Mouse (Mus musculus) midbrain, embryonic 14.5 days (tissue): ENCODE measurements around the gene Atl1. TPM values are rescaled to one million over a fixed set of nuclear protein-coding genes. Genes with fewer than 3 reads are reported as not detected.

Source experiments
- ATAC-seq: fragments of 200-750 bp; cut with Nextera tagmentation; 2 replicates; pipeline ENCODE4 v1.8.0; 2017; ENCODE audit warnings: moderate number of reproducible peaks, moderate library complexity; ENCODE audit not compliant: low FRiP score, low TSS enrichment
- DNase-seq: peaks from one replicate; pipeline ENCODE4 v3.0.0-alpha.2; 2015
- H3K27ac ChIP-seq: fragments of 300-500 bp; sonication (generic); replicated peaks from 2 replicates; pipeline ENCODE4 v1.5.1; 2014; ENCODE audit warnings: mild to moderate bottlenecking, low read depth, low read length, moderate library complexity
- H3K27me3 ChIP-seq: fragments of 300-500 bp; sonication (generic); 2 replicates; pipeline ENCODE4 v1.6.1; 2014; ENCODE audit warnings: low read length, control low read depth, mixed read lengths; ENCODE audit not compliant: control insufficient read depth, insufficient read depth
- H3K36me3 ChIP-seq: fragments of 300-500 bp; sonication (generic); 2 replicates; pipeline ENCODE4 v1.6.1; 2014; ENCODE audit warnings: low read length, control low read depth; ENCODE audit not compliant: control insufficient read depth, insufficient read depth
- H3K4me1 ChIP-seq: fragments of 300-500 bp; sonication (generic); 2 replicates; pipeline ENCODE4 v1.6.1; 2014; ENCODE audit warnings: mild to moderate bottlenecking, antibody characterized with exemption, low read length, control low read depth; ENCODE audit not compliant: control insufficient read depth, insufficient read depth
- H3K4me2 ChIP-seq: fragments of 300-500 bp; sonication (generic); 2 replicates; pipeline ENCODE4 v1.6.1; 2014; ENCODE audit warnings: mild to moderate bottlenecking, low read length, moderate library complexity
- H3K4me3 ChIP-seq: fragments of 300-500 bp; sonication (generic); replicated peaks from 2 replicates; pipeline ENCODE4 v1.5.1; 2014; ENCODE audit warnings: low read depth, low read length
- H3K9ac ChIP-seq: fragments of 300-500 bp; sonication (generic); replicated peaks from 2 replicates; pipeline ENCODE4 v1.6.1; 2014; ENCODE audit warnings: mild to moderate bottlenecking, low read length, moderate library complexity
- H3K9me3 ChIP-seq: fragments of 300-500 bp; sonication (generic); 2 replicates; pipeline ENCODE4 v1.6.1; 2016; ENCODE audit warnings: low read length, control low read depth, mixed read lengths; ENCODE audit not compliant: control insufficient read depth
- WGBS: fragments of 180-500 bp; shearing (Covaris S2); extraction: QIAGEN DNeasy Blood & Tissue Kit; methylation state at CpG from one replicate; pipeline ENCODE4 v1.1.7; 2014; 5-methylcytosine and 5-hydroxymethylcytosine counted together
- polyA plus RNA-seq: library from polyadenylated mRNA; unstranded; fragments of >200 nt; fragmentation: Nextera tagmentation; extraction: Ambion mirVana; gene quantifications from 2 replicates; pipeline ENCODE4 v1.2.1, GENCODE M21; 2014

Atl1 gene
- polyA plus RNA-seq, 1 experiment from 2014 or later, result 157 TPM

GRCm38 (mm10) chr12:69879172-69879665 is 13.2 kb upstream of the Atl1 start:
- peaks cover 5% of the 10 kb centered on the region; the same call in 1 of the 2 replicates for H3K4me1 ChIP-seq
- 9% methylated on average over 4 of the region's 4 CpGs for WGBS
- ATAC-seq (no peak), DNase-seq (peak; percentile 27)
- H3K4me3 ChIP-seq, result no peak overlapping the region
- H3K9ac ChIP-seq, result no peak overlapping the region
- no peak overlapping the region for H3K4me2 ChIP-seq
- no peak overlapping the region for H3K27ac ChIP-seq
- no peaks in the 10 kb centered on the region for H3K36me3 ChIP-seq
- no peaks in the 10 kb centered on the region for H3K9me3 ChIP-seq
- no peaks in the 10 kb centered on the region for H3K27me3 ChIP-seq

GRCm38 (mm10) chr12:69879739-69880138 is 12.7 kb upstream of the Atl1 start:
- peaks cover 5% of the 10 kb centered on the region; the same call in 1 of the 2 replicates for H3K4me1 ChIP-seq
- no peaks in the 10 kb centered on the region for H3K27me3 ChIP-seq
- H3K4me2 ChIP-seq, result no peak overlapping the region
- H3K4me3 ChIP-seq, result no peak overlapping the region
- no peak for ATAC-seq
- 15% methylated on average over 6 of the region's 6 CpGs for WGBS
- H3K27ac ChIP-seq, result no peak overlapping the region
- no peak overlapping the region for H3K9ac ChIP-seq
- H3K36me3 ChIP-seq, result no peaks in the 10 kb centered on the region
- no peaks in the 10 kb centered on the region for H3K9me3 ChIP-seq
- DNase-seq, result no peak

GRCm38 (mm10) chr12:69881198-69881905 is 11.1 kb upstream of the Atl1 start:
- Histone ChIP-seq H3K4me2 (no peak overlapping the region), H3K36me3 (no peaks in the 10 kb centered on the region), H3K27ac (no peak overlapping the region), H3K27me3 (no peaks in the 10 kb centered on the region), H3K9me3 (no peaks in the 10 kb centered on the region), H3K4me1 (peaks cover 5% of the 10 kb centered on the region; the same call in 1 of the 2 replicates), H3K4me3 (no peak overlapping the region), H3K9ac (no peak overlapping the region)
- ATAC-seq (no peak), DNase-seq (no peak)
- WGBS, result 33% methylated on average over 10 of the region's 10 CpGs

- WGBS, result 96% methylated on average over 5 of the region's 5 CpGs
- no peak overlapping the region for H3K4me2 ChIP-seq
- ATAC-seq (no peak), DNase-seq (no peak)
- H3K4me1 ChIP-seq, result peaks cover 5% of the 10 kb centered on the region; the same call in 1 of the 2 replicates
- no peaks in the 10 kb centered on the region for H3K9me3 ChIP-seq
- H3K4me3 ChIP-seq, result no peak overlapping the region
- no peak overlapping the region for H3K9ac ChIP-seq
- no peaks in the 10 kb centered on the region for H3K36me3 ChIP-seq
- no peak overlapping the region for H3K27ac ChIP-seq
- H3K27me3 ChIP-seq, result no peaks in the 10 kb centered on the region
These were observed 8.4 kb upstream of the Atl1 start for GRCm38 (mm10) chr12:69884053-69884452.

- peaks cover 3% of the 10 kb centered on the region; the same call in 1 of the 2 replicates for H3K4me1 ChIP-seq
- H3K9me3 ChIP-seq, result no peaks in the 10 kb centered on the region
- H3K27me3 ChIP-seq, result no peaks in the 10 kb centered on the region
- DNase-seq (no peak), ATAC-seq (no peak)
- no peak overlapping the region for H3K27ac ChIP-seq
- WGBS, result 95% methylated on average over 5 of the region's 5 CpGs
- H3K36me3 ChIP-seq, result no peaks in the 10 kb centered on the region
- no peak overlapping the region for H3K9ac ChIP-seq
- H3K4me2 ChIP-seq, result no peak overlapping the region
- no peak overlapping the region for H3K4me3 ChIP-seq
These were observed 7.1 kb upstream of the Atl1 start for GRCm38 (mm10) chr12:69885170-69885923.

GRCm38 (mm10) chr12:69887776-69888175 is 4.6 kb upstream of the Atl1 start:
- DNase-seq (no peak), ATAC-seq (no peak)
- Histone ChIP-seq H3K4me3 (no peak overlapping the region), H3K4me2 (no peak overlapping the region), H3K27ac (no peak overlapping the region), H3K9me3 (no peaks in the 10 kb centered on the region), H3K36me3 (no peaks in the 10 kb centered on the region), H3K9ac (no peak overlapping the region), H3K27me3 (no peaks in the 10 kb centered on the region), H3K4me1 (peaks cover 13% of the 10 kb centered on the region)
- WGBS, result 90% methylated on average over 6 of the region's 6 CpGs

- Histone ChIP-seq H3K27me3 (no peaks in the 10 kb centered on the region), H3K4me3 (no peak overlapping the region), H3K27ac (no peak overlapping the region), H3K4me1 (peaks cover 13% of the 10 kb centered on the region), H3K9me3 (no peaks in the 10 kb centered on the region), H3K4me2 (no peak overlapping the region), H3K36me3 (no peaks in the 10 kb centered on the region), H3K9ac (no peak overlapping the region)
- 70% methylated on average over 1 of the region's 1 CpGs for WGBS
- ATAC-seq, result no peak
- DNase-seq, result no peak
These were observed 4.1 kb upstream of the Atl1 start for GRCm38 (mm10) chr12:69888345-69888744.

- no peak overlapping the region for H3K27ac ChIP-seq
- no peak overlapping the region; the same call in 1 of the 2 replicates for H3K9ac ChIP-seq
- WGBS, result 20% methylated on average over 6 of the region's 6 CpGs
- no peak for DNase-seq
- no peaks in the 10 kb centered on the region for H3K27me3 ChIP-seq
- H3K4me1 ChIP-seq, result peaks cover 13% of the 10 kb centered on the region
- no peaks in the 10 kb centered on the region for H3K36me3 ChIP-seq
- no peak for ATAC-seq
- H3K4me3 ChIP-seq, result no peak overlapping the region
- peak overlapping the region; percentile 69 for H3K4me2 ChIP-seq
- no peaks in the 10 kb centered on the region for H3K9me3 ChIP-seq
These were observed 2.4 kb upstream of the Atl1 start for GRCm38 (mm10) chr12:69890051-69890450.
